Mouse (Mus musculus) midbrain, embryonic 14.5 days (tissue): ENCODE data around the gene Pmm1. TPM values are rescaled to one million over a fixed set of nuclear protein-coding genes. Genes with fewer than 3 reads are reported as not detected.
"Not testable (repeated sequence)": the region's sequence is repeated elsewhere in the genome, so short reads cannot be mapped to it uniquely, and the experiment has no call there.

Experiments used
- ATAC-seq: fragments of 200-750 bp; cut with Nextera tagmentation; 2 replicates; pipeline ENCODE4 v1.8.0; 2017; ENCODE audit warnings: moderate number of reproducible peaks, moderate library complexity; ENCODE audit not compliant: low FRiP score, low TSS enrichment
- DNase-seq: peaks from one replicate; pipeline ENCODE4 v3.0.0-alpha.2; 2015
- H3K27ac ChIP-seq: fragments of 300-500 bp; sonication (generic); replicated peaks from 2 replicates; pipeline ENCODE4 v1.5.1; 2014; ENCODE audit warnings: mild to moderate bottlenecking, low read depth, low read length, moderate library complexity
- H3K27me3 ChIP-seq: fragments of 300-500 bp; sonication (generic); 2 replicates; pipeline ENCODE4 v1.6.1; 2014; ENCODE audit warnings: low read length, control low read depth, mixed read lengths; ENCODE audit not compliant: control insufficient read depth, insufficient read depth
- H3K36me3 ChIP-seq: fragments of 300-500 bp; sonication (generic); 2 replicates; pipeline ENCODE4 v1.6.1; 2014; ENCODE audit warnings: low read length, control low read depth; ENCODE audit not compliant: control insufficient read depth, insufficient read depth
- H3K4me1 ChIP-seq: fragments of 300-500 bp; sonication (generic); 2 replicates; pipeline ENCODE4 v1.6.1; 2014; ENCODE audit warnings: mild to moderate bottlenecking, antibody characterized with exemption, low read length, control low read depth; ENCODE audit not compliant: control insufficient read depth, insufficient read depth
- H3K4me2 ChIP-seq: fragments of 300-500 bp; sonication (generic); 2 replicates; pipeline ENCODE4 v1.6.1; 2014; ENCODE audit warnings: mild to moderate bottlenecking, low read length, moderate library complexity
- H3K4me3 ChIP-seq: fragments of 300-500 bp; sonication (generic); replicated peaks from 2 replicates; pipeline ENCODE4 v1.5.1; 2014; ENCODE audit warnings: low read depth, low read length
- H3K9ac ChIP-seq: fragments of 300-500 bp; sonication (generic); replicated peaks from 2 replicates; pipeline ENCODE4 v1.6.1; 2014; ENCODE audit warnings: mild to moderate bottlenecking, low read length, moderate library complexity
- H3K9me3 ChIP-seq: fragments of 300-500 bp; sonication (generic); 2 replicates; pipeline ENCODE4 v1.6.1; 2016; ENCODE audit warnings: low read length, control low read depth, mixed read lengths; ENCODE audit not compliant: control insufficient read depth
- WGBS: fragments of 180-500 bp; shearing (Covaris S2); extraction: QIAGEN DNeasy Blood & Tissue Kit; methylation state at CpG from one replicate; pipeline ENCODE4 v1.1.7; 2014; 5-methylcytosine and 5-hydroxymethylcytosine counted together
- polyA plus RNA-seq: library from polyadenylated mRNA; unstranded; fragments of >200 nt; fragmentation: Nextera tagmentation; extraction: Ambion mirVana; gene quantifications from 2 replicates; pipeline ENCODE4 v1.2.1, GENCODE M21; 2014

Pmm1 gene
- polyA plus RNA-seq, 1 experiment from 2014 or later = 67.1 TPM

- H3K4me3 ChIP-seq = no peak within 1 kb of the TSS
- 95% methylated on average over 23 of the region's 23 CpGs for WGBS
- no peak for DNase-seq
Measured at GRCm38 (mm10) chr15:81980321-81980720, 19.6 kb upstream of the Pmm1 start, which contains the start of gene 1700029P11Rik. Gene 1700029P11Rik, plus strand, starts transcription at chr15:81980540.

DNA sequence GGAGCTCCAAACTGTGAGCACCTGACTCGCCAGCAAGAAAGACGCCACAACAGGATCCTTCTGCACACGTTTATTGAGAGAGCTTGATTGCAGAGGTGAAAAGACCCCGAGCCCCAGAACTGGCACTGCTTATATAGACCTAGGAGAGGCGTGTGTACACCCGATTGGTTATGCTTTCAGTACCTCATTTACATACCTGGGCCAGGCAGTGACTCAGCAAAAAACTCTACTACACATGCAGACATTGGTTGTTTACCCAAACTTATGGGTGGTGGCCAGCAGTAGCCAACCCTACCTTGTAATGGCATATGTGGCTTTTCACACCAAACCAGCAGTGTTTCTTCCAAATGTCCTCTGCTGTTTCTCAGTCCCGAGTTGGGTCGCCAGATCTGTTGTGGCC lies 14.4 kb upstream of the Pmm1 start:
- not testable (repeated sequence) for ATAC-seq, H3K4me2 ChIP-seq, H3K9ac ChIP-seq, H3K27ac ChIP-seq, H3K36me3 ChIP-seq, H3K9me3 ChIP-seq, H3K4me1 ChIP-seq, H3K27me3 ChIP-seq, DNase-seq, H3K4me3 ChIP-seq
- 95% methylated on average over 8 of the region's 8 CpGs for WGBS

More at GRCm38 (mm10) chr15:81980321-81980720, 19.6 kb upstream of the Pmm1 start, which contains the start of gene 1700029P11Rik:
- no peak within 1 kb of the TSS for H3K9ac ChIP-seq
- no peak for ATAC-seq
- H3K4me1 ChIP-seq = 0 out of 2 replicates have a peak, but pooled peaks cover 5% of the 10 kb centered on the region
- no peaks in the 10 kb centered on the region for H3K9me3 ChIP-seq
- no peaks in the 10 kb centered on the region for H3K27me3 ChIP-seq
- no peaks in the 10 kb centered on the region for H3K36me3 ChIP-seq
- H3K27ac ChIP-seq = no peak within 1 kb of the TSS
- no peak within 1 kb of the TSS for H3K4me2 ChIP-seq

DNA sequence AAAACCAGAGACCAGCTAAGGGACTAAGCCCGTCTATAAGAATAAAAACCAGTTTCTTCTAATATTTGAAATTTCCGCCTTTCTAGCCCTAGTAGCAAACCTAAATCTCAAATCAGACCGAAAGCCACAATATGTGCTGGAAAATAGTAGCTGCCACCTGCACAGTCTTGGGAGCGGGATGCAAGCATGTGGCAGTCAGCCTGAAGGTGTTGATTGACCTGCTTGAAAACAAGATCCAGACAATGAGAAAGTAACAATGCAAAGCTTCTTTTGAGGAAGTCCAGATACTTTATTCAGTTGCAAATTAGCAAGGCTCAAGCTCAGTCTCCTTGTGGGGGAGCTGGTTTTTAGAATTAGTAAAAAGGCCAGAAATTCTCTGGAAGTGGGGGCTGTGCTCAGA lies 9.8 kb upstream of the Pmm1 start:
- not testable (repeated sequence) for H3K4me2 ChIP-seq, H3K4me1 ChIP-seq, DNase-seq, H3K9me3 ChIP-seq, H3K36me3 ChIP-seq, H3K27ac ChIP-seq, ATAC-seq, H3K9ac ChIP-seq, H3K4me3 ChIP-seq, H3K27me3 ChIP-seq
- WGBS = 82% methylated on average over 4 of the region's 4 CpGs

GRCm38 (mm10) chr15:81969635-81970034 lies 8.9 kb upstream of the Pmm1 start:
- not testable (repeated sequence) for H3K36me3 ChIP-seq, DNase-seq, ATAC-seq, H3K4me2 ChIP-seq, H3K9me3 ChIP-seq, H3K27me3 ChIP-seq, H3K4me3 ChIP-seq, H3K9ac ChIP-seq, H3K27ac ChIP-seq, H3K4me1 ChIP-seq
- 72% methylated on average over 6 of the region's 6 CpGs for WGBS

DNA sequence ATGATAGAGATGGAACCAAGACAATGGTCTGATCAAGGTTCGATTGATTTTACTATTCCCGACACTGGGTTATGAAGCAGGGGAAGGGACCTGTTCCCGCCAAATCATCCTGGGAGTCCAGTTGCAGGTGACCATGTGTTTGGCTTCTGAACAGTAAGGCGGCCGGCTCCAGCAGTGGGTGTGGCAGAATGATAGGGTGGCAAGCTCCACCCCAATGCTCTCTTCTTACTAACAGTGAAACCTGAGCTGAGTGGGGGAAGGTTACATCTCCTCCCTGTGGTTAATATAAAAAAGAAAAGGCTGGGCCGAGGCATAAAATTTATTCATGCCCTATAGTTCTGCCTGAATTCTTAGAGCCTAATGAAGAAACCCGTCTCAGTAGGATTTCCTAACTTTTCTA lies 8.4 kb upstream of the Pmm1 start:
- Histone ChIP-seq H3K27me3 (no peaks in the 10 kb centered on the region), H3K9ac (no peak overlapping the region), H3K9me3 (no peaks in the 10 kb centered on the region), H3K27ac (no peak overlapping the region), H3K4me2 (no peak overlapping the region), H3K36me3 (no peaks in the 10 kb centered on the region), H3K4me1 (no peaks in the 10 kb centered on the region), H3K4me3 (no peak overlapping the region)
- ATAC-seq (no peak), DNase-seq (no peak)
- WGBS = 77% methylated on average over 7 of the region's 7 CpGs

GRCm38 (mm10) chr15:81968447-81968846 lies 7.7 kb upstream of the Pmm1 start:
- no peak overlapping the region for H3K4me3 ChIP-seq
- WGBS = 76% methylated on average over 2 of the region's 2 CpGs

DNA sequence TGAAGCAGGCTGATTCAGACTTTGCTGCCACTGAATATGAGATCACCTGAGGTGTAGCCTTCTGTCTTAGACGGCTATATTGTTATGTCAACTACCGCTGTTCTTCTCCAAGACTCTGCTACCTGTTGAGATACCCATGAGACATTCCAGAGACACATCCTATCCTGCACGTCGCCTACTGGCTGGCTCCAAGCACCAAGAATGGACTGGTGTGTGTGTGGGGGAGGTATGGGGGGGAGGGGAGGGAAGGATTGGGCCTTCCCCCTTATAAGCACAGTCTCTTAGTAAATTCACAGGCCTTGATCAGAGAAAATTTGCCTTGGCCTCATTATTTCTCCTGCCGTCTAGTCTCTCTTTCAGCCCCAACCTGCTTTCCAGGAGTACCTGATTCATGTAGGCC lies 7.1 kb upstream of the Pmm1 start:
- 92% methylated on average over 5 of the region's 5 CpGs for WGBS
- ATAC-seq = no peak

More at GRCm38 (mm10) chr15:81968447-81968846, 7.7 kb upstream of the Pmm1 start:
- Histone ChIP-seq H3K4me1 (no peaks in the 10 kb centered on the region), H3K4me2 (no peak overlapping the region), H3K9ac (no peak overlapping the region), H3K36me3 (no peaks in the 10 kb centered on the region), H3K9me3 (no peaks in the 10 kb centered on the region), H3K27me3 (no peaks in the 10 kb centered on the region), H3K27ac (no peak overlapping the region)
- no peak for DNase-seq
- ATAC-seq = no peak

GRCm38 (mm10) chr15:81966062-81966829 lies 5.5 kb upstream of the Pmm1 start:
- DNase-seq = no peak
- Histone ChIP-seq H3K9me3 (no peaks in the 10 kb centered on the region), H3K4me1 (no peaks in the 10 kb centered on the region), H3K4me2 (no peak overlapping the region), H3K27ac (no peak overlapping the region), H3K9ac (no peak overlapping the region), H3K27me3 (no peaks in the 10 kb centered on the region), H3K4me3 (no peak overlapping the region), H3K36me3 (no peaks in the 10 kb centered on the region)
- ATAC-seq = no peak
- 84% methylated on average over 13 of the region's 14 CpGs for WGBS

More for the DNA sequence above, 7.1 kb upstream of the Pmm1 start:
- no peak for DNase-seq
- Histone ChIP-seq H3K27ac (no peak overlapping the region), H3K9me3 (no peaks in the 10 kb centered on the region), H3K9ac (no peak overlapping the region), H3K4me3 (no peak overlapping the region), H3K36me3 (no peaks in the 10 kb centered on the region), H3K27me3 (no peaks in the 10 kb centered on the region), H3K4me1 (no peaks in the 10 kb centered on the region), H3K4me2 (no peak overlapping the region)

- Histone ChIP-seq H3K4me3 (no peak overlapping the region), H3K27me3 (no peaks in the 10 kb centered on the region), H3K4me2 (no peak overlapping the region), H3K4me1 (no peaks in the 10 kb centered on the region), H3K9ac (no peak overlapping the region), H3K9me3 (no peaks in the 10 kb centered on the region), H3K36me3 (no peaks in the 10 kb centered on the region), H3K27ac (no peak overlapping the region)
- peak; percentile 36 for DNase-seq
- ATAC-seq = no peak
- 42% methylated on average over 4 of the region's 4 CpGs for WGBS
Measured at GRCm38 (mm10) chr15:81964980-81965545, 4.3 kb upstream of the Pmm1 start.
